Mouse (Mus musculus): ENCODE measurements around the gene Usp48.
A peak's percentile ranks its signal among the peaks of the same experiment; 100 is the strongest.

Usp48 gene

GRCm38 (mm10) chr4:137687234-137687825 lies 93.8 kb downstream of the Usp48 start:
- DNase-seq: no peak

GRCm38 (mm10) chr4:137692107-137692902 lies 98.8 kb downstream of the Usp48 start:
- no peak for DNase-seq

- DNase-seq: no peak
These were observed 101.7 kb downstream of the Usp48 start for GRCm38 (mm10) chr4:137695300-137695699.

GRCm38 (mm10) chr4:137695900-137696299 lies 102.3 kb downstream of the Usp48 start:
- no peak for DNase-seq

- DNase-seq: peak in 1 of 2 experiments; percentile 38
These were observed 103.8 kb downstream of the Usp48 start for GRCm38 (mm10) chr4:137697156-137697885.

- peak; percentile 82 to 83 for DNase-seq
These were observed 104.8 kb downstream of the Usp48 start for GRCm38 (mm10) chr4:137698076-137698985.

GRCm38 (mm10) chr4:137699264-137700211 lies 106.0 kb downstream of the Usp48 start:
- DNase-seq: peak; percentile 54 to 56

- no peak for DNase-seq
These were observed 107.4 kb downstream of the Usp48 start for GRCm38 (mm10) chr4:137700960-137701359.

- no peak for DNase-seq
These were observed 109.5 kb downstream of the Usp48 start for GRCm38 (mm10) chr4:137703077-137703476.

- no peak for DNase-seq
These were observed 111.0 kb downstream of the Usp48 start for GRCm38 (mm10) chr4:137704561-137704960.

GRCm38 (mm10) chr4:137705379-137705778 lies 111.8 kb downstream of the Usp48 start:
- DNase-seq: no peak

GRCm38 (mm10) chr4:137706510-137706909 lies 113.0 kb downstream of the Usp48 start:
- DNase-seq: no peak

- peak; percentile 61 to 81 for DNase-seq
These were observed 113.8 kb downstream of the Usp48 start for GRCm38 (mm10) chr4:137707216-137707990.

All from cerebellum, adult 18-20 months (tissue).